Mouse (Mus musculus) common myeloid progenitor, adult 5-6 weeks (primary cell): ENCODE data around the gene Pigp. TPM values are rescaled to one million over a fixed set of nuclear protein-coding genes. Genes with fewer than 3 reads are reported as not detected.

Source experiments
- ATAC-seq: replicated peaks from 2 replicates; pipeline ENCODE4 v1.8.0; 2016; ENCODE audit warnings: low read depth, mild to moderate bottlenecking, moderate TSS enrichment, inconsistent platforms; ENCODE audit not compliant: poor library complexity, severe bottlenecking
- total RNA-seq: library from RNA; stranded (forward); fragments of 200-1000, 187-1606 nt; gene quantifications from 2 replicates; pipeline ENCODE4 v1.2.3, GENCODE M21; 2017

The Pigp gene
- 15.8 and 31.0 TPM in 2 replicates for total RNA-seq

- peak; percentile 52 for ATAC-seq
Measured at GRCm38 (mm10) chr16:94371301-94371931, at the start of gene Pigp. Pigp (minus strand) TSS chr16:94371842.

- no peak for ATAC-seq
Measured at GRCm38 (mm10) chr16:94420498-94420897, 48.9 kb upstream of the Pigp start.

- no peak for ATAC-seq
Measured at GRCm38 (mm10) chr16:94414151-94414550, 42.5 kb upstream of the Pigp start.

- no peak for ATAC-seq
Measured at GRCm38 (mm10) chr16:94412760-94413159, 41.1 kb upstream of the Pigp start.

- ATAC-seq: no peak
Measured at GRCm38 (mm10) chr16:94412198-94412597, 40.6 kb upstream of the Pigp start.

- peak; percentile 63 for ATAC-seq
Measured at GRCm38 (mm10) chr16:94411287-94411686, 39.6 kb upstream of the Pigp start.

- no peak for ATAC-seq
Measured at GRCm38 (mm10) chr16:94402185-94402584, 30.5 kb upstream of the Pigp start.

GRCm38 (mm10) chr16:94401636-94402035 is 30.0 kb upstream of the Pigp start:
- ATAC-seq: no peak

- ATAC-seq: no peak
Measured at GRCm38 (mm10) chr16:94399141-94399540, 27.5 kb upstream of the Pigp start.

- peak; percentile 92 for ATAC-seq
Measured at GRCm38 (mm10) chr16:94396641-94397040, 25.0 kb upstream of the Pigp start.

GRCm38 (mm10) chr16:94395051-94395450 is 23.4 kb upstream of the Pigp start:
- no peak for ATAC-seq

GRCm38 (mm10) chr16:94392299-94392698 is 20.7 kb upstream of the Pigp start:
- no peak for ATAC-seq

GRCm38 (mm10) chr16:94387690-94388089 is 16.0 kb upstream of the Pigp start:
- ATAC-seq: no peak

- no peak for ATAC-seq
Measured at GRCm38 (mm10) chr16:94383277-94383676, 11.6 kb upstream of the Pigp start.

- no peak for ATAC-seq
Measured at GRCm38 (mm10) chr16:94379386-94379785, 7.7 kb upstream of the Pigp start.

GRCm38 (mm10) chr16:94370915-94371300 is 734 bp downstream of the Pigp start:
- peak; percentile 45 for ATAC-seq

GRCm38 (mm10) chr16:94370173-94370914 is 1.3 kb downstream of the Pigp start, which contains the start of gene Ttc3:
Ttc3 (plus strand) TSS chr16:94370618.
- ATAC-seq: peak; percentile 63

GRCm38 (mm10) chr16:94369596-94370172 is 2.0 kb downstream of the Pigp start:
- ATAC-seq: no peak

GRCm38 (mm10) chr16:94365435-94365834 is 6.2 kb downstream of the Pigp start:
- ATAC-seq: no peak

GRCm38 (mm10) chr16:94363814-94364213 is 7.8 kb downstream of the Pigp start:
- ATAC-seq: peak; percentile 72

GRCm38 (mm10) chr16:94362174-94362873 is 9.3 kb downstream of the Pigp start:
- ATAC-seq: no peak
